13 mouse cellular contexts compared by ENCODE assay signal in the genomic region with DNA sequence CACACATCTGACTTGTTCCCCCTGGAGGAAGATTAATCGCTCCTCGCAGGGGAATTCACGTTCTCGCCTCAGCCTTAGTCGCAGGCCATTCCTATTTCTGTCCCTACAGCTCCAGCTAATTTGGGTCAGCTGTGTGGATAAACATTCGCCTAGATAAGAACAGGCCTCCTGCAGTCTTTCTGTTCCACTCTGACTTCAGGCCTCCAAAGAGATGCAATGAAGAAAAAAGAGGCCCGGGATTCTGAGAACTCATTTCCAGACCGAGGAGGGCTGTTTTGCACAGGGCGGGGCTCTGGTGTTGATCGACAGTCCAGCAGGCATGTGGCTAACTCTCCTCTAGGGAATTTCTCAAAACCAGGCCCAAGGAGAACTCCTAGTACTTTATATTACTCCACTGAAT. TPM values are rescaled to one million over a fixed set of nuclear protein-coding genes. Genes with fewer than 3 reads are reported as not detected.
A peak's percentile ranks its signal among the peaks of the same experiment; 100 is the strongest.
DNase-seq lines count a peak whose midpoint lies in the region; ATAC-seq and TF ChIP-seq lines count a peak whose summit lies in the region.
"Had no signal": no experiment of that assay in that cellular context is flagged by ENCODE, and none has a peak within 500 bp of the region (broad histone marks: within the 10 kb centered on the region; RNA-seq: fewer than 3 reads in every experiment).

No protein-coding gene starts in this region.

- H3K36me3 ChIP-seq in midbrain, embryonic 14.5 days (ENCODE audit: control insufficient read depth, insufficient read depth, low read length) = no peaks in the 10 kb centered on the region
- no peaks in the 10 kb centered on the region for H3K36me3 ChIP-seq in midbrain, embryonic 11.5 days (ENCODE audit: control insufficient read depth, insufficient read depth, low read length)
- peaks cover 3% of the 10 kb centered on the region; the same call in 1 of the 2 replicates for H3K36me3 ChIP-seq in heart, embryonic 11.5 days (ENCODE audit: control insufficient read depth, insufficient read depth, low read length)
- no peaks in the 10 kb centered on the region for H3K36me3 ChIP-seq in forebrain, embryonic 10.5 days (replicated peaks)
- H3K36me3 ChIP-seq: neural tube, embryonic 12.5 days; stomach, embryonic 15.5 days had no signal

- intact Hi-C loops in gastrocnemius, adult 2 months (cut with DNase I) = no loop called here
- intact Hi-C loops in gastrocnemius, postnatal 36 days (cut with DNase I) = no loop called here

- no peaks in the 10 kb centered on the region for H3K9me3 ChIP-seq in midbrain, embryonic 14.5 days (ENCODE audit: control insufficient read depth, low read length)
- H3K9me3 ChIP-seq in midbrain, embryonic 11.5 days (ENCODE audit: control insufficient read depth, low read length) = no peaks in the 10 kb centered on the region
- H3K9me3 ChIP-seq in heart, embryonic 11.5 days (replicated peaks; ENCODE audit: control insufficient read depth, low read length) = no peaks in the 10 kb centered on the region
- H3K9me3 ChIP-seq in forebrain, embryonic 10.5 days = no peaks in the 10 kb centered on the region
- H3K9me3 ChIP-seq: neural tube, embryonic 12.5 days; stomach, embryonic 15.5 days had no signal

- H3K4me2 ChIP-seq in midbrain, embryonic 14.5 days (ENCODE audit: low read length) = no peak overlapping the region
- no peak overlapping the region for H3K4me2 ChIP-seq in midbrain, embryonic 11.5 days
- H3K4me2 ChIP-seq in heart, embryonic 11.5 days = no peak overlapping the region
- H3K4me2 ChIP-seq: neural tube, embryonic 12.5 days; stomach, embryonic 15.5 days had no signal

- no peak overlapping the region for H3K4me3 ChIP-seq in gastrocnemius, adult 2 months
- H3K4me3 ChIP-seq in midbrain, embryonic 14.5 days (replicated peaks; ENCODE audit: low read depth, low read length) = no peak overlapping the region
- no peak overlapping the region for H3K4me3 ChIP-seq in midbrain, embryonic 11.5 days (ENCODE audit: low read depth, low read length)
- H3K4me3 ChIP-seq in heart, embryonic 11.5 days (ENCODE audit: low read depth, low read length) = no peak overlapping the region
- H3K4me3 ChIP-seq in forebrain, embryonic 10.5 days = no peak overlapping the region
- H3K4me3 ChIP-seq: megakaryocyte, embryonic 14.5 days; neural tube, embryonic 12.5 days; stomach, embryonic 15.5 days had no signal

- H3K27me3 ChIP-seq in midbrain, embryonic 14.5 days (ENCODE audit: control insufficient read depth, insufficient read depth, low read length) = no peaks in the 10 kb centered on the region
- H3K27me3 ChIP-seq in midbrain, embryonic 11.5 days (ENCODE audit: control insufficient read depth, insufficient read depth, low read length) = no peaks in the 10 kb centered on the region
- H3K27me3 ChIP-seq in heart, embryonic 11.5 days (ENCODE audit: control insufficient read depth, insufficient read depth, low read length) = no peaks in the 10 kb centered on the region
- no peaks in the 10 kb centered on the region for H3K27me3 ChIP-seq in forebrain, embryonic 10.5 days (ENCODE audit: poor library complexity, severe bottlenecking)
- H3K27me3 ChIP-seq: megakaryocyte, embryonic 14.5 days; neural tube, embryonic 12.5 days; stomach, embryonic 15.5 days had no signal

- H3K9ac ChIP-seq in midbrain, embryonic 14.5 days (replicated peaks; ENCODE audit: low read length) = no peak overlapping the region
- no peak overlapping the region for H3K9ac ChIP-seq in midbrain, embryonic 11.5 days (ENCODE audit: low read length)
- H3K9ac ChIP-seq in heart, embryonic 11.5 days (ENCODE audit: low read depth, low read length) = no peak overlapping the region
- H3K9ac ChIP-seq: forebrain, postnatal 0 days; neural tube, embryonic 12.5 days; stomach, embryonic 15.5 days had no signal

- peak; percentile 21 for DNase-seq in gastrocnemius, adult 2 months
- DNase-seq in gastrocnemius, postnatal 36 days = no peak
- DNase-seq in midbrain, embryonic 14.5 days = peak; percentile 28
- DNase-seq in midbrain, embryonic 11.5 days (ENCODE audit: low spot score, missing footprints) = no peak
- DNase-seq in mesoderm, embryonic 11.5 days (ENCODE audit: low read depth, low spot score) = peak; percentile 39
- no peak for DNase-seq in urinary bladder, postnatal 4 days (ENCODE audit: low spot score in 2 of 2)
- no peak for DNase-seq in forebrain, embryonic 10.5 days (ENCODE audit: extremely low spot score, low spot score)
- DNase-seq: cerebellum, postnatal 36 days; forebrain, postnatal 0 days had no signal

- no peak for ATAC-seq in midbrain, embryonic 14.5 days (ENCODE audit: low FRiP score, low TSS enrichment)
- no peak for ATAC-seq in midbrain, embryonic 11.5 days (ENCODE audit: low FRiP score)
- ATAC-seq in heart, embryonic 11.5 days (replicated peaks; ENCODE audit: insufficient number of reproducible peaks, low FRiP score, low TSS enrichment) = no peak
- ATAC-seq: forebrain, postnatal 0 days had no signal

- no peaks in the 10 kb centered on the region for H3K4me1 ChIP-seq in midbrain, embryonic 14.5 days (ENCODE audit: control insufficient read depth, insufficient read depth, low read length)
- H3K4me1 ChIP-seq in midbrain, embryonic 11.5 days (ENCODE audit: control insufficient read depth, insufficient read depth, low read length) = no peaks in the 10 kb centered on the region; the same call in 1 of the 2 replicates
- peaks cover 28% of the 10 kb centered on the region for H3K4me1 ChIP-seq in heart, embryonic 11.5 days (ENCODE audit: control insufficient read depth, insufficient read depth, low read length)
- H3K4me1 ChIP-seq in forebrain, embryonic 10.5 days = peaks cover 11% of the 10 kb centered on the region
- H3K4me1 ChIP-seq: megakaryocyte, embryonic 14.5 days; stomach, embryonic 15.5 days had no signal

- no peak for TF ChIP-seq CTCF in gastrocnemius, adult 2 months (IDR thresholded peaks at IDR 0.05)

- WGBS in midbrain, embryonic 14.5 days = 53% methylated on average over 10 of the region's 10 CpGs
- WGBS in midbrain, embryonic 11.5 days = 57% methylated on average over 10 of the region's 10 CpGs
- 10% methylated on average over 10 of the region's 10 CpGs for WGBS in heart, embryonic 11.5 days (ENCODE audit: insufficient replicate concordance)
- 60% methylated on average over 10 of the region's 10 CpGs for WGBS in forebrain, embryonic 10.5 days

- peak overlapping the region; percentile 38; the same call in 1 of the 2 replicates for H3K27ac ChIP-seq in gastrocnemius, adult 2 months
- H3K27ac ChIP-seq in midbrain, embryonic 14.5 days (replicated peaks; ENCODE audit: low read depth, low read length) = no peak overlapping the region
- H3K27ac ChIP-seq in midbrain, embryonic 11.5 days (ENCODE audit: low read depth, low read length) = no peak overlapping the region
- peak overlapping the region; percentile 69 for H3K27ac ChIP-seq in heart, embryonic 11.5 days (ENCODE audit: low read depth, low read length)
- H3K27ac ChIP-seq in forebrain, embryonic 10.5 days = no peak overlapping the region
- H3K27ac ChIP-seq: stomach, embryonic 15.5 days had no signal

RNA-seq across cellular contexts. Expression of a gene that starts 43.0 kb away (rescaled TPM):
- total RNA-seq in gastrocnemius, adult 2 months (2021) = under 1 TPM; 0.61 to 0.70 TPM
- 1 to 10 TPM in 1 of 2 experiments, under 1 TPM in 1; 0.51 to 1.2 TPM for total RNA-seq in gastrocnemius, postnatal 36 days (2021)
- 0.05 and 0.11 TPM in 2 replicates for polyA plus RNA-seq in midbrain, embryonic 14.5 days (2014; fragmentation: Nextera tagmentation; extraction: Ambion mirVana)
- 1.9 and 2.4 TPM in 2 replicates for polyA plus RNA-seq in midbrain, embryonic 11.5 days (2014; fragmentation: Nextera tagmentation; extraction: Ambion mirVana)
- 66.4 and 66.5 TPM in 2 replicates for polyA plus RNA-seq in heart, embryonic 11.5 days (2014; fragmentation: Nextera tagmentation; extraction: Ambion mirVana)
- polyA plus RNA-seq in forebrain, embryonic 10.5 days (2016; fragmentation: Nextera tagmentation; extraction: Ambion mirVana) = 0.36 and 0.55 TPM in 2 replicates

Comparison
In these comparisons a context has a peak if more than half of its experiments do, and no peak if none do; other contexts are left out.
1. DNase-seq: peak in gastrocnemius, adult 2 months (single experiment), midbrain, embryonic 14.5 days (single experiment) and mesoderm, embryonic 11.5 days (single experiment); none in gastrocnemius, postnatal 36 days (0 of 2), midbrain, embryonic 11.5 days (single experiment), urinary bladder, postnatal 4 days (0 of 2) and forebrain, embryonic 10.5 days (single experiment).
2. H3K27ac ChIP-seq: peak in gastrocnemius, adult 2 months (single experiment) and heart, embryonic 11.5 days (single experiment); none in midbrain, embryonic 14.5 days (single experiment), midbrain, embryonic 11.5 days (single experiment) and forebrain, embryonic 10.5 days (single experiment).
3. RNA of a gene that starts 43.0 kb away (polyA plus RNA-seq): 66.4 to 66.5 TPM in heart, embryonic 11.5 days; 1.9 to 2.4 TPM in midbrain, embryonic 11.5 days, 0.36 to 0.55 TPM in forebrain, embryonic 10.5 days and 0.05 to 0.11 TPM in midbrain, embryonic 14.5 days; every median in the first group is over 10 times any median in the second.